Mouse (Mus musculus) limb, embryonic 13.5 days (tissue): ENCODE data around the gene Atp2b4. TPM values are rescaled to one million over a fixed set of nuclear protein-coding genes. Genes with fewer than 3 reads are reported as not detected.
A peak's percentile ranks its signal among the peaks of the same experiment; 100 is the strongest.

ENCODE experiments used
- ATAC-seq: fragments of 200-750 bp; cut with Nextera tagmentation; 2 replicates; pipeline ENCODE4 v1.8.0; 2017; ENCODE audit warnings: low read depth, moderate number of reproducible peaks, moderate TSS enrichment; ENCODE audit not compliant: low FRiP score
- H3K27ac ChIP-seq: fragments of 300-500 bp; sonication (generic); 2 replicates; pipeline ENCODE4 v1.5.1; 2015; ENCODE audit warnings: inconsistent platforms, mild to moderate bottlenecking, moderate library complexity
- H3K27me3 ChIP-seq: fragments of 300-500 bp; sonication (generic); 2 replicates; pipeline ENCODE4 v1.6.1; 2015; ENCODE audit warnings: mild to moderate bottlenecking, inconsistent platforms
- H3K36me3 ChIP-seq: fragments of 300-500 bp; sonication (generic); 2 replicates; pipeline ENCODE4 v1.6.1; 2015; ENCODE audit warnings: inconsistent platforms, mild to moderate bottlenecking, moderate library complexity
- H3K4me1 ChIP-seq: fragments of 300-500 bp; sonication (generic); 2 replicates; pipeline ENCODE4 v1.6.1; 2015; ENCODE audit warnings: inconsistent platforms
- H3K4me2 ChIP-seq: fragments of 300-500 bp; sonication (generic); replicated peaks from 2 replicates; pipeline ENCODE4 v1.6.1; 2015; ENCODE audit warnings: inconsistent platforms, mild to moderate bottlenecking, moderate library complexity
- H3K4me3 ChIP-seq: fragments of 300-500 bp; sonication (generic); 2 replicates; pipeline ENCODE4 v1.5.1; 2015; ENCODE audit warnings: moderate library complexity, mild to moderate bottlenecking, inconsistent platforms
- H3K9ac ChIP-seq: fragments of 300-500 bp; sonication (generic); 2 replicates; pipeline ENCODE4 v1.6.1; 2015; ENCODE audit warnings: mild to moderate bottlenecking, inconsistent platforms
- H3K9me3 ChIP-seq: fragments of 300-500 bp; sonication (generic); 2 replicates; pipeline ENCODE4 v1.6.1; 2016; ENCODE audit warnings: inconsistent platforms
- WGBS: fragments of 180-500 bp; shearing (Covaris S2); methylation state at CpG from one replicate; pipeline ENCODE4 v1.1.7; 2015; 5-methylcytosine and 5-hydroxymethylcytosine counted together
- polyA plus RNA-seq: library from polyadenylated mRNA; unstranded; fragments of >200 nt; fragmentation: Nextera tagmentation; extraction: Ambion mirVana; gene quantifications from 2 replicates; pipeline ENCODE4 v1.2.1, GENCODE M21; 2015

The Atp2b4 gene
- polyA plus RNA-seq, 1 experiment from 2014 or later: 15.3 TPM

DNA sequence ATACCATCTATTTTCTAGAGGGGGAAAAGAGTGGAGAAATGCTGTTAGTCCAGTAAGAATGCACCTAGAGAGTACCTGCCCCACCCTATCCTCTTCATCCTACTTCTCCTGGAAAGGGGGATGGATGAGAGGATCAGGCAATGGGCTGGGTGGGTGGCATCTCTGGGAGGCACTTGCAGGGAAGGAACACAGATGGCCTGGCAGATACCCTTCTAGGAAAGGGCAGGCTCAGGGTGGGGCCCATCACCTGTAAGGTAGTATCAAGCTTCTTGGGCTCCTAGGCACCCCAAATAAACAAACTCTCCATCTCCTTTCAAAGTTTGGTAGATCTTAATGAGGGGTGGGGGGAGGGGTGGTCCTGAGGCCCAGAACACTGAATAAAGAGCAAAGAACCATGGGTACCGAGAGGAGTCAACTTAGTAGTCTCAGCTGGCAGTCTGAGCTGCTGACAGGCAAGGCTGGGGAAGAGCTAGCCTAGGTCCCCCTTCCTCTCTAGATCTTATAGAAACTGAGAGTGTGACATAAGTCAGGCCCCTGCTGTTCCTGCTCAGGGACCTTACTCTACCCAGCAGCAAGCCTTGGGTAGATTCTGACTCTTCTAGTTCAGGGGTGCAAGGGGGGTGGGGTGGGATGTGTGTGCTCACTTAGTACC, 3.4 kb downstream of the Atp2b4 start:
- Histone ChIP-seq H3K27me3 (peaks cover 9% of the 10 kb centered on the region; the same call in 1 of the 2 replicates), H3K9ac (no peak overlapping the region), H3K4me2 (peak overlapping the region; percentile 94; the same call in 1 of the 2 replicates), H3K27ac (no peak overlapping the region), H3K9me3 (no peaks in the 10 kb centered on the region), H3K4me3 (no peak overlapping the region), H3K4me1 (peaks cover 39% of the 10 kb centered on the region), H3K36me3 (no peaks in the 10 kb centered on the region; the same call in 1 of the 2 replicates)
- WGBS: 80% methylated on average over 1 of the region's 1 CpGs
- no peak for ATAC-seq

DNA sequence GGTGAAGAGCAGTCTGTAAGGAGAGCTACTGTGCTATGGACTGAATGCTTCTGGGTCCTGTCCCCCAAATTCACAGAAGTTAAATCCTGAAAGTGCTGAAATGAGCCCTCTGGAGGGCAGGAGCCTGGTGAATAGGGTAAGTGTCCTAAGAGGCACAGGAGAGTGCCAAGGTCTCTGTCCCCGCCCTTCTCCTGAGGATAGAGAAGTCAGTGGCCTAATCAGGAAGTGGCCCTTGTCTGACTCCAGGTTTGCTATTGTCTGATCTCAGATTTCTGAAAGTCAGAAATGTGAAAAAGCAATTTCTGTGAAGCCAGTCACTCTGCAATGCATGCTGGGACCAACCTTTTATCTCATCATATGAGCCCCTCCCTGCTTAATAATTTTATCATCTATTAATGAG, 7.2 kb downstream of the Atp2b4 start:
- no peak overlapping the region for H3K4me2 ChIP-seq
- H3K27me3 ChIP-seq: no peaks in the 10 kb centered on the region; the same call in 1 of the 2 replicates
- no peak overlapping the region for H3K4me3 ChIP-seq
- H3K36me3 ChIP-seq: peaks cover 11% of the 10 kb centered on the region
- peaks cover 17% of the 10 kb centered on the region for H3K4me1 ChIP-seq
- H3K9ac ChIP-seq: no peak overlapping the region
- 50% methylated on average over 1 of the region's 1 CpGs for WGBS
- ATAC-seq: no peak
- H3K27ac ChIP-seq: no peak overlapping the region
- H3K9me3 ChIP-seq: peaks cover 4% of the 10 kb centered on the region; the same call in 1 of the 2 replicates

DNA sequence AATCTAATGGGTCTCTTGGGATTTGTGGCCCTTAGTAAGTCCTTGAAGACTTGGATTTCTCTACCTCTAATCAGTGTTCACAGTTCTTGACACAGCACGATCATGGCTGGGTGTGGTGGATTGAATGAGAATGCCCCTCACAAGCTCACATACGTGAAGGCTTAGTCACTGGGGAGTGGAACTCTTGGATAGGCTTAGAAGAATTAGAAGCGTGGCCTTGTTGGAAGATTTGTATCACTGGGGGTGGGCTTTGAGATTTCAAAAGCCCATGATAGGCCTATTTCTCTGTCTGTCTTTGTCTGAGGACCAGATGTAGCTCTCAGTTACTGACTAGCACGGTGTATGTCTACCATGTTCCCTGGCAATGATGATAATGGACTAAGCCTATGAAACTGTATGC, 10.8 kb downstream of the Atp2b4 start:
- no peaks in the 10 kb centered on the region for H3K27me3 ChIP-seq
- peaks cover 11% of the 10 kb centered on the region for H3K36me3 ChIP-seq
- no peak for ATAC-seq
- 88% methylated on average over 4 of the region's 4 CpGs for WGBS
- H3K4me1 ChIP-seq: 0 out of 2 replicates have a peak, but pooled peaks cover 7% of the 10 kb centered on the region
- no peak overlapping the region for H3K4me2 ChIP-seq
- peaks cover 4% of the 10 kb centered on the region; the same call in 1 of the 2 replicates for H3K9me3 ChIP-seq
- no peak overlapping the region for H3K4me3 ChIP-seq
- H3K27ac ChIP-seq: no peak overlapping the region
- no peak overlapping the region for H3K9ac ChIP-seq

DNA sequence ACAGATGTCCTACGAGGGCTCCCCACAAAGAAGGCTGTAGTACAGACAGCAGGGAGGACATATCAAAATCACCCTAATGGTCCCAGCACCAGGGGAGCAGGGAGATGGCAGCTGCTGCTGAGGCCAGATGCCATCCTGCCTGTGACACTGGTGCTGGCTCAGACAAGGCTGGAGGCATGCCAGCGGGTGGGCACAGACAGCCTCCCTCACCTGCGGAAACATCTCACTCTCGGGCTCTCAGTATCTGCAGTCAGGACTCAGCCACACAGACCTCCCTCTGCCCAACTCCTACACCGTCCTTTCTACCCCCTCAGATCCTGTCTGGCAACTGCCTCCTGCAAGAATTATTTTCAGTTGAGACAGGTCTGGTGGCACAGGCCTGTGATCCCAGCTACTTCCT, 12.0 kb downstream of the Atp2b4 start:
- no peak for ATAC-seq
- Histone ChIP-seq H3K9ac (no peak overlapping the region), H3K36me3 (peaks cover 11% of the 10 kb centered on the region), H3K4me1 (0 out of 2 replicates have a peak, but pooled peaks cover 7% of the 10 kb centered on the region), H3K27me3 (no peaks in the 10 kb centered on the region), H3K4me3 (no peak overlapping the region), H3K9me3 (peaks cover 4% of the 10 kb centered on the region; the same call in 1 of the 2 replicates), H3K4me2 (no peak overlapping the region), H3K27ac (no peak overlapping the region)
- 64% methylated on average over 5 of the region's 5 CpGs for WGBS

DNA sequence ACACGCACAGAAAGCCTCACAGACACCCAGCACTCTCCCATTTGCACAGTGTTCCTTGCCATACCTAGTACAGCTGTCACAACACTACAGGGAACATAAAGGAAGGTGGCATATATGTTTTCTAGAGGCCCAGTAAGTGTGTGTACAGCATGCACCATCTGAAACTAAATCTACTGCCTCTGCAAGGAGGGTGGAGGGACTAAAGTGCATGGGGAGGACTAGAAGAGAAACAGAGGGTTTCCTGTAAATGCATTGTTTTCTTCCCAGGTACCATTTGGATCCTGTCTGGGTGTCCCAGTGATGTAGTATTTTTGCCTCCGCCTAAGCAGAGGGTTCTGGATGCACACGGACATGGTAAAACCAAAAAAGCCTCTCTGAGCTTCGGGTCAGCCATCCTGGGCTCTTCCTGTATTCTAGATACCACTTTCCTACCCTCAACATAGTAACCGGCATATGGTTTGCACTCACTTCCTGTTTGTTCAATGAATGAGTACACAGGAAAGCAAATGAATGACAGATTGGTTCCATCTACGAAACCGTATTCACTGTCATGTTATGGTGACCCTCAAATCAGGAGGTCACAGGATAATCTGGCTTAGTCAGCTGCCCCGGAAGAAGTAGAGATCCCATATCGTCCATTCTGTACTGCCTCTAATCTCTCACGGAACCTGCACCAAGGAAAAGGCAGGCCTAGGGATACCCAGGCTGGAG, 13.2 kb downstream of the Atp2b4 start:
- Histone ChIP-seq H3K4me1 (no peaks in the 10 kb centered on the region), H3K36me3 (peaks cover 11% of the 10 kb centered on the region), H3K9me3 (peaks cover 4% of the 10 kb centered on the region; the same call in 1 of the 2 replicates), H3K27ac (no peak overlapping the region), H3K4me3 (no peak overlapping the region), H3K9ac (no peak overlapping the region; the same call in 1 of the 2 replicates), H3K27me3 (no peaks in the 10 kb centered on the region), H3K4me2 (no peak overlapping the region)
- no peak for ATAC-seq
- WGBS: 76% methylated on average over 10 of the region's 10 CpGs

DNA sequence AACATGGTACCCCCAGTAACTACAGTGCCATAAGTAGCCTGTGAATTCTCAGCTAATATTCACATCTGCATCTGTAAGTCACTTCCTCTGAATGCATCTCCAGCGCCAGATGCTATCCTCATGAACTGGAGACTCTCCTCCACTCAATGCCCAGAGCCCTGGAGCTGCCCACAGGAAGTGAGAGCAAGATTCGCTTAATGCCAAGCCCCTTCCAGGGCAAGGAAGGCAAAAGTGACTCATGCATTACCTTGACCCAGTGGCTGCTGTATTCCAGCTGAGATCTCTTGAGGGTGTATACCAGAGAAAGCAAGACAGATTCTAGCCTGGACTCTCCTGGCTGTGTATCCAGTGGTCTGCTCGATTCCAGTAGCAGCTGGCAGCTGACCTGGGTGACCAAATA, 16.2 kb downstream of the Atp2b4 start:
- Histone ChIP-seq H3K36me3 (no peaks in the 10 kb centered on the region), H3K4me1 (no peaks in the 10 kb centered on the region), H3K27me3 (no peaks in the 10 kb centered on the region), H3K4me2 (no peak overlapping the region), H3K4me3 (no peak overlapping the region), H3K9ac (no peak overlapping the region), H3K27ac (no peak overlapping the region), H3K9me3 (no peaks in the 10 kb centered on the region)
- 84% methylated on average over 3 of the region's 3 CpGs for WGBS
- no peak for ATAC-seq

DNA sequence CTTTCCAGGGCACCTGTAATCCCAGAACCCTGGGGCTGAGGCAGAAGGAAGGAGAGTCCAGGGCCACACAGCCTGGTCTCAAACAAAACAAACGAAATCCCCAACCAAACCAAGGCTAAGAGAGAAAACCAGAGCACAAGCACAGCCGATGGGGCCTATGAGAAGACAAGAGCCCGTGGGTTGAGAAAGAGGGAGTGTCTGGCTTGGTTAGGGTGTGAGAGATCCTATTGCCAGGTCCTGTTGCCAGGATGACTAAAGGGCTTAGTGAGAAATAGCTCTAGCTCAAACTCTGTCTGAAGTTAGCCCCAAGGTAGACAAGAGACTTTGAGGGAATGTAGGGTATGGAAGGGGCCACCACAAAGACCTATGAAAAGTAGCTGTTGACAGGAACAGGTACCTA, 19.3 kb downstream of the Atp2b4 start:
- no peak for ATAC-seq
- WGBS: 51% methylated on average over 3 of the region's 3 CpGs
- no peak overlapping the region for H3K4me3 ChIP-seq
- H3K4me2 ChIP-seq: no peak overlapping the region
- no peaks in the 10 kb centered on the region for H3K36me3 ChIP-seq
- no peaks in the 10 kb centered on the region for H3K9me3 ChIP-seq
- no peak overlapping the region for H3K27ac ChIP-seq
- no peaks in the 10 kb centered on the region for H3K27me3 ChIP-seq
- 0 out of 2 replicates have a peak, but pooled peaks cover 3% of the 10 kb centered on the region for H3K4me1 ChIP-seq
- H3K9ac ChIP-seq: no peak overlapping the region

DNA sequence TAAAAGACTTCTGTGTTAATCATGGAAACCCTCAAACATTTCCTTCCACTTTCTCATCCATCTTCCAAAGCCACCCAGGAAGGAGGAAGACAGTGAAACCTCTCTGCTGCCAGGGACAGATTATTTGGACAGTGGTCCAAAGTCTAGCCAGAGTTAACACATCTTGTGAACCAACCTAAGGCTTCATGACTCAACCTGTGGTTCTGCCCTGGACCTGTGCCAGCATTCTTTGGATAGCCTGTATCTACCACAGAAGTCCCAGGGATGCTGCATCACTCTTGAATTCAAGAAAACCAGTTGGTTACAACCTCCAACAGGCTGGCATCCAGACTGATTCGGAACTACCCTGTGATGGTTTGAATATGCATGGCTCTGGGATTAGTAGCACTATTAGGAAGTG, 21.8 kb downstream of the Atp2b4 start:
- no peak overlapping the region for H3K9ac ChIP-seq
- H3K4me1 ChIP-seq: 0 out of 2 replicates have a peak, but pooled peaks cover 3% of the 10 kb centered on the region
- no peak for ATAC-seq
- no peak overlapping the region for H3K4me2 ChIP-seq
- 95% methylated on average over 1 of the region's 1 CpGs for WGBS
- no peak overlapping the region for H3K4me3 ChIP-seq
- H3K27me3 ChIP-seq: no peaks in the 10 kb centered on the region
- no peaks in the 10 kb centered on the region for H3K36me3 ChIP-seq
- no peak overlapping the region for H3K27ac ChIP-seq
- no peaks in the 10 kb centered on the region for H3K9me3 ChIP-seq

DNA sequence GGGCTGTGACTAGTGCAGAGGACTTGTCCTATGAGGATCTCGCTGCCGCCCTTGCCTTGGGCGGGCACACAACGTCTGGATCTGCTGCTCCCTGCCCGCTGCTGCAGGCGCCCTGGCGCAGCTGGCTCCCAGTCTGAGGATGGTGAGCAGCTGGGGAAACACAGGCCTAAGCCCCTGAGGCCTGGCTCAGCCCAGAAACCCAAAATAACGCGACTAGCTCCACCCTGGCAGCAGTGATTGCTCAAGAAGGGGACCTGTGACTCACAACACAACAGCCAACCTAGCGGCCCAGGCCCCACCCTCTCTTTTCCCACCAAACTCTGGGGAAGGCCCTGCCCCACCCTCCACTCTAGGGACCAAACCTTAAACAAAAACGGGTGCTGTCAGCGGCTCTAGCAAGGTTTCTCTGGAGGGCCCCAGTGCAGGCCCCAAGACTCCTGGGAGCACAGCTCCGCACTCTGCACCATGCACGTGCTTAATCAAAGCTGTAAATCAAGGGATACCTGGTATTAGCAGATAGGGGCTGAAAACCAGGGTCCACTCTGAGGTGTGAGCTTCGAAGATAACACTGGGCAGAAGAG, 23.1 kb downstream of the Atp2b4 start:
- H3K36me3 ChIP-seq: no peaks in the 10 kb centered on the region
- H3K4me2 ChIP-seq: no peak overlapping the region
- no peak for ATAC-seq
- H3K27me3 ChIP-seq: no peaks in the 10 kb centered on the region
- 0 out of 2 replicates have a peak, but pooled peaks cover 3% of the 10 kb centered on the region for H3K4me1 ChIP-seq
- H3K27ac ChIP-seq: no peak overlapping the region
- 71% methylated on average over 15 of the region's 15 CpGs for WGBS
- no peaks in the 10 kb centered on the region for H3K9me3 ChIP-seq
- no peak overlapping the region for H3K4me3 ChIP-seq
- no peak overlapping the region for H3K9ac ChIP-seq

DNA sequence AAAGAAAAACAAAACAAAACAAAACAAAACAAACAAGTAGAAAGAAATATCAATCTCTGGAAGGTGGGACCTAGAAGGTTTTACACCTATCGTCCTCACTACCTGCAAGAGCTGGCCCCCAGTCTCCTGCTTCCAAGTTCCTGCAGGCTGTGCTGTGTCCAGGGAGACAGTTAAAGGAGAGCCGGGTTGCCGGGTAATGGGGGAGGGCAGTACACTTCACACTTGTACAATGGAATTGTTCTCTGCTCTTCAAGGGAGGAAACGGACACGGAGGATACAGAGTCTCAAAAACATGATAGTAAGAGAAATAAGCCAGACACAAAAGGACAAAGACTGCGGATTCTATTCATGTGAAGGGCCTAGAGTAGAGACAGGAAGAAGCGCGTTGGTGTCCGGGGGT, 28.3 kb downstream of the Atp2b4 start:
- peaks cover 9% of the 10 kb centered on the region for H3K4me1 ChIP-seq
- H3K27me3 ChIP-seq: no peaks in the 10 kb centered on the region
- 71% methylated on average over 9 of the region's 9 CpGs for WGBS
- H3K4me2 ChIP-seq: no peak overlapping the region
- H3K9me3 ChIP-seq: no peaks in the 10 kb centered on the region
- no peak overlapping the region for H3K9ac ChIP-seq
- H3K4me3 ChIP-seq: no peak overlapping the region
- ATAC-seq: no peak
- peaks cover 4% of the 10 kb centered on the region for H3K36me3 ChIP-seq
- no peak overlapping the region for H3K27ac ChIP-seq

DNA sequence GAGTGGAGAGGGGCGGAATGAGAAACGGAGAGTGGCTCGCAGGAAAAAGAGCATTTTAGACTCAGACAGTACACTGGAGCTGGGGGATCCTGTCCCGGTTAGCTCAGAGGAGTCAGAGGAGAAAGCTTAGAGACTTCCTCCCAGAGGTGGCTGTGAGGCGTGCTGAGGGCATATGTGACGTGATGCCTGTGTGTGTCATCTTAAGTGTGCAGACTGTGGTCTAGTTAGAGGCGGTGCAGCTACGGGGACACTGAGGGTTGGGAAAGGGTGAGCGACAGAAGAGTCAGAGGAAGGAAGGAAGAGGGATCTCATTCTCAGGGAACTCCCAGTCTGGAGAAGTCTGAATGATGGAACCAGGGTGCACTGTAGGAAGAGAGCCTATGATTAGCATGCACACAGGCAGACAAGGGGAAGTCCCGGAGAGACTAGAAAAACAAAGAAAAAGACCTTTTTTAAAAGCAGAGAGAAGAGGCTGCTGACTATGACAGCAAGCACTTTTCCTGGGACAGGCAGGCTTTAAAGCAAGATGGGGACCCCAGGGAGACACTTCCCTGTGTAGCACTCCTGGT, 28.9 kb downstream of the Atp2b4 start:
- ATAC-seq: no peak
- Histone ChIP-seq H3K4me2 (no peak overlapping the region), H3K27ac (no peak overlapping the region), H3K36me3 (peaks cover 4% of the 10 kb centered on the region), H3K27me3 (no peaks in the 10 kb centered on the region), H3K9ac (no peak overlapping the region), H3K4me1 (peaks cover 13% of the 10 kb centered on the region), H3K4me3 (no peak overlapping the region), H3K9me3 (no peaks in the 10 kb centered on the region)
- WGBS: 84% methylated on average over 10 of the region's 10 CpGs

DNA sequence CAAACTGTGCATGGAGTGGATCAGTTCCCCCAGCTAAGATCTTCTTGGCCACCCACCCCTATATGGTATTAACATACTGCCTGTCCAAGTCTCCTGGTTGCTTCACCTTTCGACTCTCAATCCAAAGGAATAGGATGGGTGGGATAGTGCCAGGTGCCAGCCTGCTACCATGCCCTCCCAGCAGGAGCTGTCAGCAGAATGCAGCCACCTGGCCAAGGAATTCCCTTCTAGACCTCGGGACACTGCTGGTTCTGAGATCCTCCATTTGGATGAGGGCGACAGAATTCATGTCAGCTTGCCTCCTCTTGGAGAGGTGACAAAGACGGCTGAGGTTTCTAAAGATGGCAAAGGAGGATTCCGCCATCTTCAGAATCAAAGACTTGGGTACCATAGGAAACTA, 32.8 kb downstream of the Atp2b4 start:
- Histone ChIP-seq H3K4me2 (no peak overlapping the region), H3K27me3 (no peaks in the 10 kb centered on the region), H3K4me3 (no peak overlapping the region), H3K27ac (peak overlapping the region; percentile 78; the same call in 1 of the 2 replicates), H3K4me1 (peaks cover 36% of the 10 kb centered on the region), H3K36me3 (peaks cover 4% of the 10 kb centered on the region), H3K9me3 (no peaks in the 10 kb centered on the region), H3K9ac (no peak overlapping the region)
- no peak for ATAC-seq
- WGBS: 80% methylated on average over 5 of the region's 5 CpGs
